Mouse (Mus musculus) spleen, postnatal 36 days (tissue): ENCODE data around the gene Arpin.

Experiments used
- DNase-seq, 2 experiments: peaks; one replicate each; pipeline ENCODE4 v3.0.0; 2022; ENCODE audit warnings: low spot score in 2 of 2, mixed read lengths in 1 of 2

Arpin gene

GRCm38 (mm10) chr7:79892576-79893428, 42.4 kb downstream of the Arpin start:
- no peak for DNase-seq

- DNase-seq: no peak
Measured at GRCm38 (mm10) chr7:79890436-79891221, 44.5 kb downstream of the Arpin start.

GRCm38 (mm10) chr7:79888603-79889002, 46.6 kb downstream of the Arpin start:
- DNase-seq: no peak

GRCm38 (mm10) chr7:79883613-79884334, 51.4 kb downstream of the Arpin start:
- DNase-seq: no peak

GRCm38 (mm10) chr7:79881901-79882300, 53.3 kb downstream of the Arpin start:
- DNase-seq: no peak

- DNase-seq: no peak
Measured at GRCm38 (mm10) chr7:79880998-79881397, 54.2 kb downstream of the Arpin start.

- DNase-seq: no peak
Measured at GRCm38 (mm10) chr7:79880033-79880432, 55.1 kb downstream of the Arpin start.

- DNase-seq: no peak
Measured at GRCm38 (mm10) chr7:79878455-79879025, 56.6 kb downstream of the Arpin start.
